ENCODE assay signal across 11 mouse cellular contexts in the genomic region with DNA sequence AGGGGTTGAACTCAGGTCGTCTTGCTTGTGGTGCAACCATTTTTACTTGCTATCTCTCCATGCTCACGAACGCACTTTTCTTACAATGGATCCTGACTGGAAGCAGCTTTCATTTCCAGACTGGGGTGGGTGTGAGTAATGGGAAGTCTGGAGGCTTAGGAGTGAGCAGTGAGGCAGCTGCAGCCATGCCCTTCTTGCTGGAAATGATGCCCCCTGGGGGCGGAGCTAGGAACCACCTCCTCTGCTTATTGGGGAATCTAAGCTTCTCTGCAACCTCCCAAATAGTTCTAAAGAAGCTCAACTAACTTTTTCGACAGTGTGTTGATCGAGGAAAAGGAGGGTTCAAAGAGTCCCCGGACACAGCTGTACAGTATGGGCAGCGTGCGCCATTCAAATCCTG.
DNase-seq lines count a peak whose midpoint lies in the region; ATAC-seq and TF ChIP-seq lines count a peak whose summit lies in the region.
"Had no signal": no experiment of that assay in that cellular context is flagged by ENCODE, and none has a peak within 500 bp of the region (broad histone marks: within the 10 kb centered on the region; RNA-seq: fewer than 3 reads in every experiment).

No protein-coding gene starts in this region.

- H3K4me2 ChIP-seq in lung, postnatal 0 days (replicated peaks; ENCODE audit: low read depth, low read length), result no peak overlapping the region
- H3K4me2 ChIP-seq: heart, embryonic 11.5 days had no signal

- ATAC-seq in lung, postnatal 0 days, result no peak
- no peak for ATAC-seq in cerebellum, adult (ENCODE audit: insufficient number of reproducible peaks, low FRiP score, low TSS enrichment)

- no peaks in the 10 kb centered on the region for H3K9me3 ChIP-seq in lung, postnatal 0 days (ENCODE audit: low read length)
- H3K9me3 ChIP-seq: megakaryocyte, embryonic 14.5 days had no signal

- WGBS in lung, postnatal 0 days, result 90% methylated on average over 9 of the region's 9 CpGs

- peak; percentile 49 for TF ChIP-seq CTCF in lung, postnatal 0 days (IDR thresholded peaks at IDR 0.05)
- TF ChIP-seq CTCF in brain, embryonic 14.5 days (IDR thresholded peaks at IDR 0.05; ENCODE audit: borderline replicate concordance, extremely low read depth, insufficient read depth, insufficient read length), result peak; percentile 36; the same call in 1 of the 2 replicates

- no peak overlapping the region for H3K27ac ChIP-seq in lung, postnatal 0 days (ENCODE audit: low read length)

- H3K4me1 ChIP-seq in lung, postnatal 0 days (ENCODE audit: insufficient read depth, low read depth, low read length), result 0 out of 2 replicates have a peak, but pooled peaks cover 5% of the 10 kb centered on the region

- no peak for TF ChIP-seq EP300 in lung, postnatal 0 days (IDR thresholded peaks at IDR 0.05)

- H3K4me3 ChIP-seq in lung, postnatal 0 days (ENCODE audit: low read depth, low read length), result no peak overlapping the region
- H3K4me3 ChIP-seq: megakaryocyte, embryonic 14.5 days had no signal

- H3K27me3 ChIP-seq in lung, postnatal 0 days (replicated peaks; ENCODE audit: insufficient read depth, low read length), result no peaks in the 10 kb centered on the region
- H3K27me3 ChIP-seq: megakaryocyte, embryonic 14.5 days had no signal

- TF ChIP-seq POLR2A in brain, embryonic 14.5 days (IDR thresholded peaks at IDR 0.05; ENCODE audit: borderline replicate concordance, extremely low read depth, insufficient read depth, insufficient read length, poor library complexity, severe bottlenecking), result no peak

- H3K36me3 ChIP-seq in lung, postnatal 0 days (ENCODE audit: insufficient read depth, low read length), result peaks cover 26% of the 10 kb centered on the region

- DNase-seq in gastrocnemius, postnatal 10 days, result peak; percentile 47
- no peak for DNase-seq in gastrocnemius, adult 8-10 months (ENCODE audit: low spot score in 2 of 2)
- no peak for DNase-seq in lung, postnatal 0 days (ENCODE audit: low spot score)
- DNase-seq in lung, postnatal 36 days, result no peak
- no peak for DNase-seq in brain, embryonic 14.5 days (ENCODE audit: low read depth)
- DNase-seq in thymus, postnatal 36 days, result peak; percentile 60 to 61
- no peak for DNase-seq in urinary bladder, postnatal 10 days (ENCODE audit: low spot score)
- DNase-seq: cerebellum, adult 9-11 months had no signal

- H3K9ac ChIP-seq in lung, postnatal 0 days (replicated peaks; ENCODE audit: low read depth), result no peak overlapping the region

Comparison
In these comparisons a context has a peak if more than half of its experiments do, and no peak if none do; other contexts are left out.
1. DNase-seq: peak in gastrocnemius, postnatal 10 days (single experiment) and thymus, postnatal 36 days (2 of 2); none in gastrocnemius, adult 8-10 months (0 of 2), lung, postnatal 0 days (single experiment), lung, postnatal 36 days (single experiment), brain, embryonic 14.5 days (single experiment) and urinary bladder, postnatal 10 days (single experiment).